Mouse (Mus musculus) embryo, embryonic 11.5 days (tissue): ENCODE data around the gene Iscu.

Source experiments
- DNase-seq: peaks from one replicate; pipeline ENCODE4 v3.0.0-alpha.2; 2012; ENCODE audit warnings: low read depth, low spot score

The Iscu gene

GRCm38 (mm10) chr5:113772450-113772895, at the start of gene Iscu, which contains the start of gene Sart3:
TSS of gene Iscu (plus strand) at chr5:113772748.
TSS of gene Sart3 (minus strand) at chr5:113772510.
- DNase-seq: peak; percentile 96

DNA sequence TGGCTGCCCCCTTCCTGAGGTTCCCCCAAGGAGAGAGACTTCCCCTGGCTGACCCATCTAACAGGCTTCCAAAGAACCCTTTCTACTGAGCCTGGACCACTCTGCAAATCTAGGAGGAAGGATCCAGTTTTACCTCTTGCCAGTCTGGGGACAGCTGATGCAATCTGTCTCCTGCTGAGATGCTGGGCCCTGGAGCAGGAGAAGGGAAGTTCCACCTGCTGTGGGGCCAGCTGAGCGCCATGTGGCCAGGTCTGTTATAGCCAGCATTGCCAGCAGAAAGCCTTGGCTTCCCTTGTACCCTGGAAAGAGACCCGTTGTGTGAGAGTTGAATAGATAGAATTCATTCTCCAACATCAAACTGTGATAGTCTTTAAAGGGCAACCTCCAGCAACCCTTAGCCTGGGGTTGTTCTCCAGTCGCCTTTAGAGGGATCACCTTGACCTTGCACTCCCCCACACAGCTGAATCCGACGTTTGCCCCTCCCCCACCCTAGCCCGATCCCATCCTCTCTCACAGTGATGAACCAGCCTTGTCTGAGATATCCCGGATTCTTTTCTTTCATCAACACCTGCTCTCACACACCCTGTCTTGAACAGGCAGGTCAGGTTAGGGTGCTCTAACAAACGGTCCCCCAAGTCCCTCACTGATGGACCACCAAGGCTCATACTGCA, 48.8 kb upstream of the Iscu start:
- no peak for DNase-seq

DNA sequence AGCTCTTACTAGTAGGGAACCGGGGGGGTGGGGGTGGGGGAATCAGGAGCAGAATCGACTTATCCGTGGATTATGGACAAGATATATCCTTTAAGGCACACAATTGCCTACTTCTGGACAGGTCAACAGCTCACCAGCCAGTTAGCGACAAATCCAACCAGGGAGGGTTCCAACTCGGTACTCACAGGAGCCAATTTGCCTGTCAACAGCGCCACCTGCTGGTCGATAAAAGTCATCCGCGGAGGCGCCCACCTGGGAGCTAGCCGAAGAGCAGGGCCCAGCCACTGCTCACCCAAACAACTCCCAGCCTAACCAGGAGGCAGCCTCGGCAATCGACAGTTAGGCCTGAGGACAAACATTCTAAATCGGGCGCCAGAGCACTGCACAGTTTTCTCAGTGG, 48.1 kb upstream of the Iscu start, which contains the start of gene 1700069L16Rik:
TSS of gene 1700069L16Rik (minus strand) at position 327 of the 400 bp plus-strand sequence.
- peak; percentile 78 for DNase-seq

DNA sequence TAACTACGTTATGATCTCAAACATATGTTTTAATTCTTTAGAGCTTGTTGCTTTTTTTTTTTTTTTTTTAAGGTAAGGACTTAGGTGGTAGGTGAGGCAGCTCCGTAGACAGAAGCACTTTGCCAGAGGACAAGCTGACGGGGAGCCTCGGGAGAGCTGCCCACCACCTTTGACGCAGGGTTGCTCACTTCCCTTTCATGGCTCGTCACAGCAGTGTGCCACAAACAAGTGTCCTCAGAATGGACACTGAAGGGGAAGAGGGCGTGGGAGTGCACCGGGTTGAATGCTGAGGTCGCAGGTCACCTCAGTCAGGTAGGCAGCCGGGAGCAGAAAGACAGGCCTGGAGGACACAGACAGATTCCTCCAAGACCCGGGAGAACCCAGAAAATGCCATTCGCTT, 47.1 kb upstream of the Iscu start:
- DNase-seq: no peak

GRCm38 (mm10) chr5:113726618-113727017, 45.9 kb upstream of the Iscu start:
- DNase-seq: no peak

DNA sequence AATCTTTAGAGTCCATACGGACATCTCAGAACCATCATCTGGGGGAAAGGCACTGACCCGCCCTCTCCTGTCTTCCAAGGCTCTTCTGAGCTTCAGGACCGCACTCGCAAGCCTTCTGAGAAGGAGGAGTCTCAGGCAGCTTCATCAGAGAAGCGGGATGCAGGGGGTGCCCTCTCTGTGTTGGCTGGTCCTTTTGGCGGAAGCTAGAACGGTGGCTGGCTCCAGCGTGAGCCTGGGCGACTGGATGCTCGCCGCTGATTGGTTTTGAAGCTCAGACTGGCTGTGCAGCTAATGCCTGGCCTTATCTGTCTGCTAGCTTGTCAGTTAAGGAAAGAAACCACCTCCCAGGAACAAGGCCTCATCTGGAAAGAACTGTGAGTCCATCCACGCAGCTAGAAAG, 45.3 kb upstream of the Iscu start:
- no peak for DNase-seq

- no peak for DNase-seq
Observed at GRCm38 (mm10) chr5:113728011-113728410, 44.5 kb upstream of the Iscu start.

DNA sequence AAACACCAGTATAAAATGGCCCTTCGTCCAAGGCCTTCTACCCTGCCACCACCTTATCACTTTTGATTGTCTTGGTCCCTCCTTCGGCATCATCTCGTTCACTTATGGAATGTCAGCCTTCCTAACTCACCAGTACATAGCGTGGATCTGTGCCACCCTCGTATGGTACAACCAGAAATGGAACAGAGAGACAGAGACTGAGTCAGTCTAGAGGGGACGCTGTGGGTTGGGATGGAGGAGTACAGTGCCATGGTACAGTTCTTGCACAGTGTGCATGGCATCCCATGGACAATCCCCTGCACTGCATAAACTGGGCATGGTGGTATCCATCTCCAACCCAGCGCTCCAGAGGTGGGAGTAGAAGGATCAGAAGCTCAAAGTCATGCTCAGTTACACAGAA, 43.9 kb upstream of the Iscu start:
- no peak for DNase-seq

- DNase-seq: no peak
Observed at GRCm38 (mm10) chr5:113730641-113731121, 41.9 kb upstream of the Iscu start.

DNA sequence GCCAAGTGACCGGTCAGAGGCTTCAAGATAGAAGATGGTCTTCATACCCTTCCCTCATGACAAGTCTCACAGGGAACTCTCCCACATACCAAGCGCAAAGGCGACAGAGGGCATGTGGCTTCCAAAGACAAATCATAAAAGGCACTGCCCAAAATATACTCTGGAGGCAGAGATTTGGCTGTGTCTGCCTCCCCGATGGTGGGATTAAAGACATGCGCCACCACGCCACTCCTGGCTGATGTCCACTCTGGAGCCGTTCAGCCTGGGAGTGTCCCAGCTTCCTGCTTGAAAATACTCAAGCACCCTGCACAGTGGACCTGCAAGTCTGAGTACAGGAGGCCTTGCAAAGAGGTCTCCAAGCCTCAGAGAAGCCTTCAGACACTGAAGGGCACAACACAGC, 41.4 kb upstream of the Iscu start:
- no peak for DNase-seq

GRCm38 (mm10) chr5:113732182-113732581, 40.4 kb upstream of the Iscu start:
- DNase-seq: no peak

GRCm38 (mm10) chr5:113734376-113734775, 38.2 kb upstream of the Iscu start:
- DNase-seq: no peak

GRCm38 (mm10) chr5:113735023-113735344, 37.6 kb upstream of the Iscu start:
- DNase-seq: no peak

DNA sequence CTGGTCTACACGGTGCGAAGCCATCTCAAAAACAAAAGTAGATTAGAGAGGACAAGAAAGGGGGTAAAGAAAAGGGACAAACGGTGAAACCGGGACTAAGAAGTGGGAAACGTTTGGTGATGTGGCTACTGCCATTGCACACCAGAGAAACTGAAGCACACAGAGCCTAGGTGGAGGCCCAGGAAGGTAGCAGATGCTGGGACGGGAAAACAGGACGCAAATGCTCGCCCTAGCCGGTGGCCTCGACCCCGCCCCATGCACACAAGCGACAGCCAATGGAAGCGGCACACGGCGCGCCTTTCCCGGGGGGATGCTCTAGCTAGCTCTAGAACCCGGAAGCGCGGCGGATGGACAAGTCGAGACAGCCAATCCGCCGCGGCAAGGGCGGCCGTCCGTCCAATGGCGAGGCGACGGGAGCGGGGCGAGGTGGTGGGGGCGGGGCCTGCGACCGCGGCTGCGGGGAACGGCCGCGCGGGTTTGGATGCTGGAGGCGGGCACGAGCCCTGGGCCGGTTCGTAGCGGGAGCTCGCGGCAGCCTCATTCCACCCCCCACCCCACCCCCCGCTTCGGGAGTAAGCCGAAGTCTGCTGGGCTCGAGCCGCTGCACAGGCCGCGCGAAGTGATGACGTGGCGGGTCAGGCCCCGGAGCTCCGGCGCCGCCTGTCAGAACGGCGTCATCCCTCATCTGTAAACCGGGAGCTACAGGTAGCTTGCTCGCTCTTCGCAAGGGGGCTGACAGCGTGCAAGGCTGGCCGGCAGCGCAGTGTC, 37.0 kb upstream of the Iscu start, which contains the start of gene Ficd:
TSS of gene Ficd (plus strand) at position 459 of the 768 bp plus-strand sequence.
- DNase-seq: peak; percentile 97

GRCm38 (mm10) chr5:113736113-113736502, 36.4 kb upstream of the Iscu start:
- no peak for DNase-seq

- no peak for DNase-seq
Observed at GRCm38 (mm10) chr5:113736522-113737164, 35.9 kb upstream of the Iscu start.

DNA sequence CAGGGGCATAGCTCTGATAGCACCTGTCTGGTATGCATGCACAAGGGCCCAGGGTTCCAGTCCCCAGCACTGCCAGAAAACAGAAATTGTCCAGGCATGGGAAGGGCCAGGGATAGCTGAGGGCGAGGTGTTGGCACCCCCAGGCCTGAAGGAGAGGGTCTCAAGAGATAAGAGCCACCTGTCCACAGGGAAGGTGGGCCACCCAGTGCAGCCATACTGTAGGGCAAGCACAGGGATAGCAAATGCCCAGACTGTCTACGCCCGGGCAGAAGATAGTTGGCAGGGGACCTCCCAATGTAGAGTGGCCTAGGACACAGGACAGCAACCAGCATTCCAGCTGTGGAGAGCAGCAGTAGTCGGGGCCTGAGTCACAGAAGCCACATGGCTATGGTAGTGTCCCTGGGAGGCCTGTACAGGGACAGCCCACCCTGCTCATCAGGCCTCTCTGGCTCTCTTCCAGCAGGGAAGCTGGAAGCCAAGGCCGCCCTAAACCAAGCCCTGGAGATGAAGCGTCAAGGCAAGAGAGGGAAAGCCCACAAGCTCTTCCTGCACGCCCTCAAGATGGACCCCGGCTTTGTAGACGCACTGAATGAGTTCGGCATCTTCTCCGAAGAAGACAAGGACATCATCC, 34.8 kb upstream of the Iscu start:
- DNase-seq: no peak

- no peak for DNase-seq
Observed at GRCm38 (mm10) chr5:113747629-113748028, 24.9 kb upstream of the Iscu start.

DNA sequence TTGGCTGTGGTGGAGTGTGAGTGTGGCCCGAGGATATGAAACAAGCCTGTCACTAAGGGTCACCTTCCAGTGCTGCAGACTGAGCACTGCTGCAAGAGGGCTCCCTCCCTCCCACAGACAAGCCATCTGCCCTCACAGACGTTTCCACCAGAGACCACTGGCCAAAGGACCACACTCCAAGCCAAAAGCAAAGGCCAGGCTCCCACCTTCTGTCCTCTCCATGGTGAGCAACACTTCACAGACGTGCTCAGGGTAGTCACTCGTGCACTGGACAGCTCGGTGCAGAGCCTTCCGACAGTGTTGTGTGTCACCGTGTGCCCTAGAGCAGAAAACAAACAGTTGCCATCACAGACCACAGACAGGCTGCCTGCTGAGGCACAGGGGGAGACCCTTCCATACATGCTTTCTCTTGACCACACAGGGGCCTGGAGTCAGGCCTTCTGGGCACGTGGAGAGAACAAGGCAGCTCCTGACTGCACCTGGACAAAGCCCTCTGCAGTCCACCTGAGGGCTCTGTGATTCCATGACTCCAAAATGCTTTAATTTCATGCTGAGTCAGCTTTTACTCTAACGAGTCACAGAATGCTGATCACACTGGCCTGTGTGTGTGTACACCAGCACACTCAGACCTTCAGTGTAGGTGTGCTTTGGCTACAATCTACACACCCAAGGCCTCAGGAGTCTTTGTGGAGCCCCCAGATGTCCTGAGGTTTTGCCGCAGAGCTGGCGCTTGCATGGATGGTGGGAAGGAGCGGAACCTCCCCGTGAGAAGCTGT, 23.8 kb upstream of the Iscu start:
- DNase-seq: no peak

DNA sequence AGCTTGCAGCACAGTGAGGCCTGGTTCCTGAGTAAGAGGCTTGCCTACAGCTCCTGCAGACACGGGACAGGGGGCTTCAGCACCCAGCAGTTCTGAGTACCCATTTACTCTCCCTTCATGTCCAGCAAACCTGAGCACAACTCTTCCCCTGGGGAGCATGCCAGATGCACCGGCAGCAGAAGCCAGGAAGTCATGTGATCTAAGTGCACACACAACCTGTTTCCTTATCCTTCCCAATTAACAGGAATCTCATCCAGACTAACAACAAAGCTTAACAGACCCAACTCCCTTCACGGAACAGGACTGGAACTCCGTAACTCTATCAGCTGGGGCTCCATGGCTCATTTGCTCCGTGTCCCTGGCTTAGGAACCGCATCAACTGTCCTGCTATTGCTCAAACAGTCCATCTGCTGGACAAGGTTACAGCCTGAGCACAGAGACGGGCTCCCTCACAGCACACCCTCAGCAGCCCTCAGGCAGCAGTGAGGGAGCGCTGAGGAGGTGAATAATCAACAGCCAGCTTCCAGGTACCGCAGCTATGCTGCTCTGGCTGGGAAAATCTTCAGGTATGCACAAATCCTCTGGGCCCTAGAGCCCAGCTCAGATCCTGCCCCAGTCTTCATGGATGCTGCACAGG, 20.9 kb upstream of the Iscu start:
- DNase-seq: no peak
